Mouse (Mus musculus): Measurements from ENCODE around the gene Pard6b.
"Not testable (repeated sequence)": the region's sequence is repeated elsewhere in the genome, so short reads cannot be mapped to it uniquely, and the experiment has no call there.

Pard6b gene

DNA sequence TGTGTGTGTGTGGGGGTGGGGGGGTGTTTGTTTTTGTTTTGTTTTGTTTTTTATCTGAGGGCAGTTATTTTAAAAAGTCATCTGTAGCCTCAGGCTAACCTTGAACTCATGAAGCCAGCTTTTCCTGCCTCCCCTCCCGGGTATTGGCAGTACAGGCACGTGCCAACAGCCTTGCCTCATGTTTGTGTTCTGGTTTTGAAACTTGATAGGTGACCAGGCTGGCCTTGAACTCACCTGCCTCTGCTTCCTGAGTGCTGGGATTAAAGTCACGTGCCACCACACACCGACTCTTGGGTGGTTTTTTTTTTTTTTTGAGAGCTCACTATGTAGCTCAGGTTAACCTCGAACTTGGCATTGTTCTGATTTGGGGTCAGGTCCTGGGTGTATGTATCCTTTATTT lies 21.0 kb downstream of the Pard6b start:
- no peak for DNase-seq (ENCODE audit: low spot score)

DNA sequence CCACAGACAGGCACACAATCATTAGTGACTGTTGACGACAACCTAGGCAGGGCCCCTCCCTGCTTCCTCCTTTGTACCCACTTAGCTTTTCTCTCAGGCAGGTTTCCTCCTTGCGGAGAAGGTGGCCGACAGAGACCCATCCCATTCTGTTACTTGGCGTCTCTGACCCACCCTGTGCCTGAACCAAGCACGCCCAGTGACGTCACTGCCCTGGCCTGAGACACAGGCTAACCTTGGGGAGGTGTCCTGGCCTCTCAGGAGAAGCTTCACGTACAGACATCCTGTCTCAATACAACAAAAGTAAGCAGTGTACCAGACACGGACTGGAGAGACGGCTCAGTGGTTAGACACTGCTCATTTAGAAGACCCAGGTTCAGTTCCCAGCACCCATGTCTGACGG lies 22.5 kb downstream of the Pard6b start:
- no peak for DNase-seq (ENCODE audit: low spot score)

DNA sequence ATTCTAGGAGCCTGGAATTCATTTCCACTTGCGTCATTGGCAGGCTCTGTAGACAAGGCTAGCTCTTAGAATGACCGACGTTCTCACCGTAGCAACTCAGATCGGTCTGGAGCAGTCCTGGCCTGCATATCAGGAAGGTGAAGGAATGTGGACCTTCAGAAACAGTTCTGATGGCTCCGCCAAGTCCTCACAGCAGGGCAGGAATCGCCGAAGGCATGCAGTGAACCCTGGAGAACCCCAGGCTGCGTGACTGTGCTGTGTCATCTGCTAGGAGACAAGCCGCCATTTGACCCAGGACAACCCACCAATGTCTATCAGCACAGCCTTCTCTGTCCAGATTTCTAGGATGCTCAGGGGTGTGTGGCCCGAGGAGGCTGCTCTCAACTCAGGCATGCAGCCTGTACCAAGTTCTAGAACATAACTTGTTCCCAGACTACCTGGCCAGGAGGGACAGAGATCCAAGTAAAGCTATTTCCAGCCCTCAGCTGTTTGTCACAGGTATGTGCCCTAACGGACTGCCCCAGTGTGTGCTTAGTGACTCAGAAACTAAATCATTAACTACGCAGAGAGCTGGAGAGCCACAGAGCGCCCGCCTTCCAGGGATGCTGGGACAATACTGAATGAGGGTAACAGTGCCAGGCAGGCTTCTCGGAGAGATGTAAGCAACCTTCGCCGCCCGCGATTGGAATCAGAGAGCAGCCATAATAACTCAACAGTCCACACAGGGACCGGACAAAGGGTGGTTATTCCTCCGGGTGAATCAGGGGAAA lies 23.8 kb downstream of the Pard6b start:
- DNase-seq (ENCODE audit: low spot score), result no peak

DNA sequence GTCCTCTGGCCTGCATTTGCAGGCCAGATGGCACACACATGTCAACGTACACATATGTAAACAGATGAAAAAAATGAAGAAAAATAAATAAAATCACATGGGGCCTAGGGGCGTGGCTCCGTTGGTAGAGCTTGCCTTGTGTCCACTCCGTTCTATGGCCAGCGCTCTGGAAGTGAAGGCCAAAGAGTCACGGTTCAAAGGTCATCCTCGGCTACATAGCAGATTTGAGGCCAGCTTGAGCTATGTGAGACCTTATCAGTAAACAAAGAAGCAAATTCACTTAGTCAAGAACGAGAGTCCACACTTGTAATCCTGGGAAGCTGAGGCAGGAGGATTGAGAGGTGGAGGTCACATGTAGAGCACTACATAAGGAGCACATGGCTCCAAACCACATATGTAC lies 24.5 kb downstream of the Pard6b start:
- DNase-seq (ENCODE audit: low spot score), result no peak

DNA sequence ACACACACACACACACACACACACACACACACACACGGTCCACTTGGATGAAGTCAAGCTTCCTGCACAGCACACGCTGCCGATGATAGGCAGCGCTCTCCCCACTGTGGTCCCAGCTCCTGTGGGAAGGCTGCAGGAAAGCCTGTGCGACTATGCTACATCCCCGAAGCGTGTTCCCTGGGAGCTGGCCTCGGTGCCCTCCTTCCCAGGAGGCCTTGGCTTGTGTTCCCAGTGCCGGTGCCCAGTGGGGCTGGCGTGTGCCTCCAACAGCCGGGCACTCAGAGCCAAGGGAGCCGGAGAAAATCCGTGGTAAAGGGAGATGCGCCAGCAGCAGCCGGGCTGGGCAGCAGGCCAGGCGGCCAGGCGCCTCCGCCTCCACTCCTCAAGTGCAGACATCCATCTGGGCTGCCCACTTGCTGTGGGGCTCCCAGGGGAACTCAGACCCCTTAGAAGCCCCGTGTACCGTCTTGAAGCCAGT lies 25.9 kb downstream of the Pard6b start:
- DNase-seq (ENCODE audit: low spot score), result no peak

DNA sequence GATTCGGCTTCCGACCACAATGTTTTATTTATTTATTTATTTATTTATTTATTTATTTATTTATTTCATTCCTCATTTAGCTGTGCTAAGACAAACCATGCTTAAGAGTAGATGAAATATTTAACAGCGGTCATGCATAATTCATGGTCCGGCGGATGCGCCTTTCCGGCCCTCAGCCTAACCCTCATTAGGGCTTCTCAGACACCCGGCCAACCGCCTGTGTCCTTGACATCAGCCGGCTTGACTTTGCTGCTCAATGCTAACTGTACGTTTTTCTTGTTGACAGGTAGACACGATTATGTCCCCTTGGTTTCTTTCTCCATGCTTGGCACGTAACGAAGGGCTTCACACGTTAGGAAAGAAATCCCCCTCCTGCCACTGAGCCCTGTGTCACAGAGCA lies 26.6 kb downstream of the Pard6b start:
- DNase-seq (ENCODE audit: low spot score), result peak; percentile 58

DNA sequence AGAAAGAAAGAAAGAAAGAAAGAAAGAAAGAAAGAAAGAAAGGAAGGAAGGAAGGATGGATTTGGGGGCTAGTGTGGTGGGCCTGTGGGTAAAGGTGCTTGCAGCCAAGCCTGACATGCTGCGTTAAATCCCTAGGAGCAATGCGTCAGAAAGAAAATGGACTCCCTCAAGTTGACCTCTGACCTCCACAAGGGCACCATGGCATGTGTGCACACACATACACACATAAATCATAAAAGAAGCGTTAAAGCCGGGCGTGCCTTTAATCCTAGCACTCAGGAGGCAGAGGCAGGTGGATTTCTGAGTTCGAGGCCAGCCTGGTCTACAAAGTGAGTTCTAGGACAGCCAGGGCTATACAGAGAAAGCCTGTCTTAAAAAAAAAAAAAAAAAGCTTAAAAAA lies 27.1 kb downstream of the Pard6b start:
- not testable (repeated sequence) for DNase-seq (ENCODE audit: low spot score)

DNA sequence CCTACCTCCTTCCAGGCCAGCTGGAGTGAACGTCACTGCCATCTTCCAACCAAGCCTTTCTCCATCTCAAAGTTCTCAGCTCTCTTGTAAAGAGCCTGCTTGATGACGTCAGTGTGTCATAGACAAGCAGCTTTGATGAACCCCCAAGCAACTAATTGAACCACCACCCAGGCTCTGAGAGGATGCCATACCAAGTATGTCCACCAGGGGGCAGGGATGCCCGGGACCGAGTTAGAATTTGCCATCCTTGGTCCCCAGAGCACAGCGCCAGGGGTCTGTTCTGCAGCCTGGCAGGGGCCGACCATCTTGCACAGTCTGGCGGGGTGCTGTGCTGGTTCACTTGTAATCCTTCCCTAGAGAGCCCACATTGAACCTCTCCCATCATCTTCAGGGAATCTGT lies 31.1 kb downstream of the Pard6b start:
- peak; percentile 87 for DNase-seq (ENCODE audit: low spot score)

DNA sequence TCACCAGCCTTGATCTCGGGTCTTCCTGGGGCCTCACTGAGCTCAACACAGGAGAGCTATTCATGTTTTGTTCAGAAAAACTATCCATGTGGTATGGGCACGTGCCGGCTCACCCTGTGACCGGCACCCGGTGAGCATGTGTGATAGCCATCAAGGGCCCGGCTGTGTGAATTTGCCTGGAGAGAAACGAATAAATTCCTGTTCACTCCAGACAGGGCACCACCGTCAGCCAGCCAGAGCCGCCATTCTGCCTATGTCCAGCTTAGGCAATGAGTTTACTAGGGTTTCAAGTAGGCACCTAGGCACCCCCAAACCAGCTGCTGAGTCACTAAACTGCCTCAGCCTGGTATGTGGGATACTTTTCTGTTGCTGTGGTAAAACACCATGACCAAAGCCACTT lies 32.5 kb downstream of the Pard6b start:
- no peak for DNase-seq (ENCODE audit: low spot score)

DNA sequence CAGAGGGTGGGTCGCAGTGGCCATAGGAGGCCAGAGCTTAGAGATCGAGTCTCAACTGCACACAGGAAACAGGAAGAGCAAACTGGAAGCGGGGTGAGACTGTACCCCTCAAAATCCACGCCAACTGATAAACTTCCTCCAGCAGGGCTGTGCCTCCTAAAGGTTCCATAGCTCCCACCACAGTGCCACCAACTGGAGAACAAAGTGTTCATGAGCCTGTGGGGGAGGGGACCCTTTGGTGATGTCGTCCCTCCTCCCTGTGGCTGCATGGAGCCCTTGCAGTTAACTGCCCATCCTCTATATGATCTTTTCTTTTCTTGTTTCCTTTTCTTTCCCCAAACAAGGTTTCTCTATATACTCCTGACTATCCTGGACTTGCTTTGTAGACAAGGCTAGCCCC lies 32.9 kb downstream of the Pard6b start:
- peak; percentile 30 for DNase-seq (ENCODE audit: low spot score)

DNA sequence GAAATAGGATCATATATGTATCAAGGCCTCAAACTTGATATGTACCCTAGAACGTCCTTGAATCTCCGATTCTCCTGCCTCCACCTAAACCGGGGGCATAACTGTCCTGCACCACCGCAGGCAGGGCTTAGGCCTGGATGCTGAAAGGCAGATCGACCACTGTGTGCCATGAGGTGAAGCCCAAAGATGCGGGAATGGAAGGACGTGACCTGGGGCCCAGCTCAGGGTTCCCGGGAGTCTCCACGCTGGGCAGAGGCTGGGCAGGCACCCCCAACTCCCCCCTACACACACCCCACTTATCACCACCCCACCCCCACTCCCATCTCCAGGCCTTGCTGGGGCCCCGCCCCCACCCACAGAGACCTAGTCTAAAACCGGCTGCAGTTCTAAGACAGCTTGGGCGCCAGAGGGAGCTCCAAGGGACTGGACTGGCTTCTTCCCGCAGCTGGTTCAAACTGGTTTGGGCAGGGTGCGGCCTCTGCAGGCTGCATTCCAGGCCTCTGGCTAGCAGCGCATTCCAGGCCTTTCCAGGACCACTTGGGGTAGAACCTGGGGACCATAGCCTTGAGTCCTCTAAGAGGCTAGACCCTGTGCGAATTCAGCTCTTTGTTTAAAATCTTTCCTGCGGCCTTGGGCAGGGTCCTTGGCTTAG lies 34.0 kb downstream of the Pard6b start:
- DNase-seq (ENCODE audit: low spot score), result peak; percentile 91

DNA sequence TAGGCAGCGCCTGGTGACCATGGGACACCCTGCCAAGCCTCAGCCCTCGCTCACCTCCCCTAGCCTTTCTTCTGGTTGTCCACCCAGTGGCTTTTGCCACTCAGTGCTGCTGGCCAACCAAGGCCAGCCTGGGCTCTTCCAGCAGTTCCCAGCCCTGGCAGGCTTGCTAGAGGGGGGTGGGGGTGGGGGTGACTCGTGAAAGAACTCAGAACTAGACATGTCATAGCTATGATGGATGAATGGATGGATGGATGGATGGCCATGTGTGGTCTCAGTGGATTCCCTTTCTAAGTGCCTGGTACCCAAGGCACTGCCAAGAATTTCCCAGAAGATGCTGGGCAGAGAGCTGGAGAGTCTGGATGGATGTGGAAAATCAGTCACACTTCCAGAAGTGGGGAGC lies 35.0 kb downstream of the Pard6b start:
- DNase-seq (ENCODE audit: low spot score), result no peak

DNA sequence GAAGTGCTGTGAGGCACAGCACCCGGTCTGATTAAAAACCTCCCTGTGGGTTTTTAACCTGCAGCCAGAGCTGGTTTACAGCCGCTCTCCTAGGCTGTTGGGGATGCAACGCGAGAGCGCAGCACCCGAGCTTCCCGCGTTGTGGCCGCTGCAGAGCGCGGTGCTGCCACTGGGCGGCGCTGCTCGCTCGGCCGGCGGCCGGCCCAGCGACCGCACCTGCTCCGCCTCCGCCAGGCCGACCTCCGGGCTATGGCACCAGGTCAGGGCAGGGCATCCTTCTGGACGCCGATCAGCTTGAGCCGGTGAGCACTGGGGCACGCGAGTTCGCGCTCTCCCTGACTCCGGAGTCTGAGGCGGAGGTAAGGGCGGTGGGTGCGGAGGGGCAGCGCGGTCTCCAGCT lies 36.3 kb downstream of the Pard6b start:
- peak; percentile 83 for DNase-seq (ENCODE audit: low spot score)

DNA sequence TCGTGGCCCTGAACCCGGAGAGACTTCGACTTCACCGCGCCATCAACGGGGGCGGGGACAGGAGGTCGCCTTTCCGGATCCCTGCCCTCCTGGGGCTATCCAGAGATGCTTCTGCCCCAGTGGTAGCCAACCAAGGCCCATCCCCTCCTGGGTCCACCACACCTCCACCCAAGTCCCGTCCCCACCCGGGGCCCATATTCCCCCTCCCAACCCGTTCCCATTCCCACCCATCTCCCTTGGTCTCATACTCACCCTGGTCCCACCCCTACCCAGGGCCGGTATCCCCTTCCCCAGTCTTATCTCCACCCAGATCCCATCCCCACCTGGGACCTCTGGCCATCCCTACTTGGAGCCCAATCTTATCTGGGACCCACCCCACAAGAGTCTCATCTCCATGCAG lies 36.7 kb downstream of the Pard6b start:
- DNase-seq (ENCODE audit: low spot score), result no peak

DNA sequence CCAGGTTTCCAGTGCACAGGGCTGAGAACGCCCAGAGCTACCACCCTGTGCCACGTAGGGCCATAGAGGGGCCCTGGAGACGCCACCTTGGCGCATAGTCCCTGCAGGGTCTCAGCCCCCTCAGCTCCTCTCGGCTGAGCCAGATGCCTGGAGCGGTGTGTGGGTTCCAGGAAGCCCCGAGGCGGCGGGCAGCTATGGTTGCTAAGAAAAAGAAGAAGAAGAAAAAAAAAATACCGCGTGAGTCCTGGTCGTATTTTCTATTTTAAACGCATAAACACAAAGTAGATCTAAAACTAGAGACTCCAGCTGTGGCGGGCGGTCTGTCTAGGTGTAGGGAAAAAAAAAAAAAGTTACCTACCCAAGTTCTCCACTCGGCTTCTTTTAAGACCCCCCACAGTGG lies 37.2 kb downstream of the Pard6b start:
- no peak for DNase-seq (ENCODE audit: low spot score)

DNA sequence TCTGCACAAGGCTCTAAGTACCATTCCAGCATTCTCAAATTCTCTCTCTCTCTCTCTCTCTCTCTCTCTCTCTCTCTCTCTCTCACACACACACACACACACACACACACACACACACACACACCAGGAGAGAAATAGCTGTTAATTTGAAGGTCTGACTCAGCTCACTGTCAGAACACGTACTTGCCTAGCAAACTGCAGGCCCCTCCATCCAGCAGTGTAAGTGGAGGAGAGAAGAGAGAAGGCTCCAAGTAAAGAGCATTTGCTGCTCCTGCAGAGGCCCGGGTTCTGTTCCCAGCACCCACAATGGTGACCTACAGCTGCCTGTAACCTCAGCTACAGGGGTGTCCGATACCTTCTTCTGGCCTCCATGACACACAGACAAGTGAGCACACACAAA lies 37.7 kb downstream of the Pard6b start:
- no peak for DNase-seq (ENCODE audit: low spot score)

DNA sequence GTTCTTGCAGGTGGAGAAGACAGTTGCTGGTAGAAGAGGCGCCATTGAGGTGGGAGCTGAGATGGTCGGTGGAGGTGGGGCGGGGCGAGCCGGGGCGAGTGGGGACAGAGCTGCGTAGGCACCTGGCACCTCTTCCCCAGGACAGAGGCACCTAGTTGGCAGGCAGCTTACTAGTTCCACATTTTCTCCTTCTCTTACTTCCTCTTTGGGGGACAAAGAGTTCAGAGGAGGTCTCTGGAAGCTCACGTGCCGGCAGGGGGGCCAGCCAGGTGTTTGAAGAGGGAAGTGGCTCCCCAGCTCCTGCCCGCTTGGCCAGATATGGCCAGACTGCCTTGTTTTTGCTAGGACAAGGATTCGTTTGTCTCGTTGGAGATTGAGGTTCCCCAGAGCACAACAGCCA lies 38.3 kb downstream of the Pard6b start:
- DNase-seq (ENCODE audit: low spot score), result no peak

DNA sequence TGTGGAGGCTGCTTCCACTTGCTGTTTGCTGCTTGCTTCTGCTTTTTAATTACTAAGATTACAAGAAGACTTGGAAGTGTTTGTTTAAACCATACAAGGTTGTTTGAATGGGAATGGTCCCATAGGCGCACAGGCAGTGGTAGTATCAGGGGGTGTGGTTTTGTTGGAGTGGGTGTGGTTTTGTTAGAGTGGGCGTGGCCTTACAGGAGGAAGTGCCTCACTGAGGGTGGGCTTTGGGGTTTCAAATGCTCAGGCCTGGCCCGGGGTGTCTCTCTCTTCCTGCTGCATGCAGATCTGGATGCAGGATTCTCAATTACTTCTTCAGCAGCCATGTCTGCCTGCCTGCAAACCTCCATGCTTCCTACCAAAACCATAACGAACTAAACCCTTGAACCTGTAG lies 40.1 kb downstream of the Pard6b start:
- DNase-seq (ENCODE audit: low spot score), result no peak

DNA sequence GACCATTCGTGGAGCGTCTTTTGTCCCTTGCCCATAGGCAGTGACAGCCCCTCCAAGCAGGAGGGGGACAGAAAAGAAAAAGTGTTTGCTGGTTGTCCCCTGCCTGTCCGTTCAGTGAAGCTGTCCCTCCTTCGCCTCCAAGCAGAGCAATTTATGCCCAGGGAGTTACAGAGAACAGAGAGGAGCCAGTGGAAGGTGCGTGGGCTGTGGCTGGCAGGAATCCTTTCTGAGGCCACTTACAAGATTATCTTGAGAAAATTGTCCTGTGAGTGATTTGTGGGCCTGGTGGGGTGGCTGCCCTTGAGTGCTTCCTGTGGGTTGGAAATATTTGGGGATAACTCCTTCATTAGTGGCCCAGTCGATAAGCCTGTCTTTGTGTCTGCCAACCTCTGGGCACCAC lies 42.8 kb downstream of the Pard6b start:
- no peak for DNase-seq (ENCODE audit: low spot score)

DNA sequence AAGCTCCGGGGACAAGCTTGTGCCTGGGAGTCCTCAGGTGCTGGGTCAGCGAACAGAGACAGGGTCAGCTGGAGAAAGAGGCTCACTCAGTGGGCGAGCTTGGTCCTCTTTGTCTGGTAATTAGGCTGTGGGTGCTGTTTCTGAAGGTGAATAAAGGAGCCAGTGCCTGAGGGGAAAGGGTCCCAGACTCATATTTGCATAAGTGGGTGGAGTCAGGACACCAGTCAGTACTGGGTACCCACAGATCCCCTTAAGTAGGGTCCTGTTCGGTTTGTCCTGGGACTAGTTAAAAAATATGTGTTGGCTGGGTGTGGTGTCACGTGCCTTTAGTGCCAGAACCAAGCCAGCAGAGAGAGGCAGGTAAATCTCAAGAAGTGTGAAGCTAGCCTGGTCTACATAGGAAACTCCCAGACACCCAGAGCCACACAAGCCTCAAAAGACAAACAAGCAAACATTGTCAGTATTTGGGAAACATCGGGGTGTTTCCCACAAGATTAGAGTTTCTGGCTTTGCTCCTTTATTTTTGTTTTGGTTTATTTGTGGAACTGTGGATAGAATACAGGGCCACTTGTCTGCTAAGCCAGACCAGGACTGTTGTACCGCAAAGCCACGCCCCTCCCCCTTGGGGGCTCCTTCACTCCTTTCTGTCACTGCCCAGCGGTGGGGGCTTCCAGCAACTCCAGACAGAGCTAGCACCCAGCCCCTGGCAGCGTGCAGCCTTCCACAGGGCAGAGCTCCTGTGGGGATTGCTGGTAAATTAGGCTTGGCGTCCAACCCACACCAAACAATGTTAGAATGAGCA lies 44.7 kb downstream of the Pard6b start:
- DNase-seq (ENCODE audit: low spot score), result peak; percentile 38

DNA sequence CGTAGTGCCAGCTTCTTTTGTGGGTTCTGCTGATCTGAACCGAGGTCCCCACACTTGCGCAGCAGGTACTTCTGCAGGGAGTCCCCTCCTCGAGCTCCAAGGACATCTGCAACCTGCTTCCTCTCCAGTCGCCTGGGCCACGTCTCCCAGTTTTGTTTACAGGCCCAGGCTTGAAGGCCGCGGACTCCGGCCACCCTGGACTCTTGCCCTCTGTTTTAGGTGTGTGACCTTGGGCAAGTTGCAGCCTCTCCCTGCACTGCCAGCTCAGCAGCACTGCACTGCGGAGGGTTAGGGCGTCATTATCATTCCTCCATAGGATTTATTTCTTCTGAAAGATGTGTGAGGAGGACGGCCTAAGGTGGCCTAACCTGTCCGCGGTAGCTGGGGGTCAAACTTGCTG lies 47.0 kb downstream of the Pard6b start:
- DNase-seq (ENCODE audit: low spot score), result no peak

DNA sequence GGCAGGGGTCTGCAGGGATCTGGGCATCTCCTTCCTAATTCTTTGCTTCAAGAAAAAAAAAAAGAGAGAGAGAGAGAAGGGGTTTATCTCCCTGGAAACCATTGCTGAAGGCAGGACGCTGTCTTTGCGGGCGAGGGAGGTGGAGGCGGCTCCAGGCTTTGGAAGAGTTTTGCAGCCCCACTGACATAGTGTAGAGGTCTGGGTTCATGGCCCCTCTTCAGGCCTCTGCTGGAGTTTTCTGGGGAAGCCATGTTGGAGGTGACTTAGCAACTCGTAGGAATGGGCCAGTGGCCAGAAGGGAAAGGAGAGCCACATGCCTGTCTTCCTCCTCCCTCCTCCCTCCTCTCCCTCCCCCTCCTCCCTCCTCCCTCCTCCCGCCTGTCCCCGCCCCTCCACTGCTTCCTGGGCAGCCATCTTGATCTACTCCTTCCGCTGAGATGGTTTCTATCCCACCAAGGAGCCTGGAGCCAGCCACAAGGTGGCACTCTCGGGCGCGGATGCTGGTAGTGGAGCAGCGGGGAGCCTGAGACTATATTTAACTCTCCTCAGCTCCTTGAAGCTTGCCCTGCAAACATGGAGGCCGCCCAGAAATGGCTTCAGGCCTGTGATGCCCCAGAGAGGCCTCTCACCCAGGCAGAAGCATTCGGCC lies 47.5 kb downstream of the Pard6b start:
- DNase-seq (ENCODE audit: low spot score), result peak; percentile 93
